Comparison of ENCODE assay signal across 1 mouse cellular context in the genomic region with DNA sequence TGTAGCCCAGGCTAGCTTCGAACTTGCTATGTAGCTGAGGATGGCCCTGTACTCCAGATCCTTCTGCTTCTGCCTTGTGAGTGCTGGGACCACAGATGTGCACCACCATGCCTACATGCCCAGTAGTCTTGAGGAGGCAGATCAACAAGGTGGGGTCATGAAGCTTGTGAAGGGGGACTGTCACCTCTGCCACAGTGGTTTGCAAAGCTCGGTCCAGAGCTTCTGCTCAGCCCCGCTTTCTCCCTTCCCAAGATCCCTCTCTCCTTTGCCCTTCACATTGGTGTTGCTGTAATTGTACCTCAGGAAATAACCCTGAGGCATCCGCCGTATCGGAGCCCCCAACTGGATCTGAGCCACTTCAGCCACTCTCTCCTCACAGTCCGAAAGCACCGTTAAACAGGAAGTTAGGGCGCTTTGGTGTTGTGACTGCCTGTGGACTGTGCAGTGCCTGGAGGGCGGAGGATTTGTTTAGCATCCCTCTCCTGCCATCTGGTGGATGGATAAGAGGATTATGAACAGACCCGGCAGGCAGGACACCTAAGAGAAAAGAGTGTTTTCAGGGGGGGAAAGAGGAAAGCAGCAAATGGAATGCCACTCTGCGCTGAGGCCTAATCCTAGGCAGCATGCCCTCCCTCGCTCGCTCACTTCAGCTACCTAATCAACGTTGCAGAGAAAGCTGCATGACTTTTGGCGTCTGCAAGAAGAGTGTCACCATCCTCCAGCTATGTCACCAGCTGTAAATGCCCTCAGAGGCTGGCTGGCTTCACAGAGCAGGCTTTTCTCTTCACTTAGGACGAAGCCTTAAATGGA.
TF ChIP-seq lines count a peak whose summit lies in the region.

No protein-coding gene starts in this region.

TF ChIP-seq in CH12.LX, 34 proteins besides CTCF, POLR2A, EP300 and RAD21:
- TF ChIP-seq ZC3H11A (IDR thresholded peaks at IDR 0.05; ENCODE audit: low read depth, low read length) (peak; percentile 74), CHD1 (IDR thresholded peaks at IDR 0.05; ENCODE audit: low read depth, low read length) (no peak), ELF1 (IDR thresholded peaks at IDR 0.05; ENCODE audit: low read depth, low read length) (peak; percentile 86), NELFE (IDR thresholded peaks at IDR 0.05; ENCODE audit: low read depth, low read length) (peak; percentile 59; the same call in 1 of the 2 replicates), POLR2AphosphoS2 (IDR thresholded peaks at IDR 0.05; ENCODE audit: low read depth, low read length) (no peak), BHLHE40 (IDR thresholded peaks at IDR 0.05; ENCODE audit: low read depth, low read length) (peak; percentile 46), RCOR1 (conservative IDR thresholded peaks at IDR 0.05; ENCODE audit: low read depth, low read length) (no peak), TCF12 (IDR thresholded peaks at IDR 0.05; ENCODE audit: low read depth, low read length) (peak; percentile 32; the same call in 1 of the 2 replicates), IRF4 (IDR thresholded peaks at IDR 0.05; ENCODE audit: low read depth, low read length) (peak; percentile 22), GABPA (IDR thresholded peaks at IDR 0.05; ENCODE audit: insufficient replicate concordance, low read depth, low read length) (no peak), KAT2A (IDR thresholded peaks at IDR 0.05; ENCODE audit: insufficient replicate concordance, low read length) (0 out of 2 replicates have a peak, but pooled peaks have one; percentile 14), MAZ (IDR thresholded peaks at IDR 0.05; ENCODE audit: low read depth, low read length) (peak; percentile 62; the same call in 1 of the 2 replicates), TBP (conservative IDR thresholded peaks at IDR 0.05; ENCODE audit: low read depth, low read length) (peak; percentile 72; the same call in 1 of the 2 replicates), ZKSCAN1 (IDR thresholded peaks at IDR 0.05; ENCODE audit: borderline replicate concordance, low read depth, low read length) (no peak), MYC (IDR thresholded peaks at IDR 0.05; ENCODE audit: low read depth, low read length) (0 out of 2 replicates have a peak, but pooled peaks have one; percentile 33), SIN3A (IDR thresholded peaks at IDR 0.05; ENCODE audit: low read length) (peak; percentile 69; the same call in 1 of the 2 replicates), SMC3 (IDR thresholded peaks at IDR 0.05; ENCODE audit: low read depth, low read length) (peak; percentile 97), JUN (IDR thresholded peaks at IDR 0.05; ENCODE audit: insufficient read depth, low read depth, low read length) (no peak)
